Mouse (Mus musculus) forelimb bud, embryonic 11.5 days (tissue): ENCODE measurements around the gene Gm20388.

Source experiments
- DNase-seq: peaks from one replicate; pipeline ENCODE4 v3.0.0-alpha.2; 2012; ENCODE audit warnings: low read depth, low spot score

Gene Gm20388

GRCm38 (mm10) chr8:120736486-120736885 lies 825.8 kb downstream of the Gm20388 start:
- peak; percentile 34 for DNase-seq

- no peak for DNase-seq
These were observed 826.5 kb downstream of the Gm20388 start for GRCm38 (mm10) chr8:120737166-120737565.

- DNase-seq, result no peak
These were observed 828.1 kb downstream of the Gm20388 start for GRCm38 (mm10) chr8:120738771-120739170.

- no peak for DNase-seq
These were observed 828.9 kb downstream of the Gm20388 start for GRCm38 (mm10) chr8:120739526-120739925.

GRCm38 (mm10) chr8:120740579-120740978 lies 829.9 kb downstream of the Gm20388 start:
- DNase-seq, result no peak

- no peak for DNase-seq
These were observed 830.4 kb downstream of the Gm20388 start for GRCm38 (mm10) chr8:120741001-120741400.

- DNase-seq, result no peak
These were observed 831.3 kb downstream of the Gm20388 start for GRCm38 (mm10) chr8:120741815-120742530.

GRCm38 (mm10) chr8:120743149-120743897 lies 832.7 kb downstream of the Gm20388 start:
- DNase-seq, result no peak

- no peak for DNase-seq
These were observed 833.3 kb downstream of the Gm20388 start for GRCm38 (mm10) chr8:120743898-120744290.

- no peak for DNase-seq
These were observed 833.8 kb downstream of the Gm20388 start for GRCm38 (mm10) chr8:120744448-120744847.

GRCm38 (mm10) chr8:120745226-120745625 lies 834.6 kb downstream of the Gm20388 start:
- DNase-seq, result no peak

GRCm38 (mm10) chr8:120746007-120746701 lies 835.5 kb downstream of the Gm20388 start:
- no peak for DNase-seq

- no peak for DNase-seq
These were observed 836.6 kb downstream of the Gm20388 start for GRCm38 (mm10) chr8:120747286-120747685.

- DNase-seq, result no peak
These were observed 840.0 kb downstream of the Gm20388 start for GRCm38 (mm10) chr8:120750616-120751015.

GRCm38 (mm10) chr8:120751226-120752081 lies 840.8 kb downstream of the Gm20388 start:
- DNase-seq, result no peak

- DNase-seq, result peak; percentile 34
These were observed 841.4 kb downstream of the Gm20388 start for GRCm38 (mm10) chr8:120752082-120752452.

GRCm38 (mm10) chr8:120753476-120753875 lies 842.8 kb downstream of the Gm20388 start:
- DNase-seq, result no peak

- DNase-seq, result no peak
These were observed 845.0 kb downstream of the Gm20388 start for GRCm38 (mm10) chr8:120755306-120756297.

- no peak for DNase-seq
These were observed 847.4 kb downstream of the Gm20388 start for GRCm38 (mm10) chr8:120758005-120758404.

- DNase-seq, result no peak
These were observed 849.2 kb downstream of the Gm20388 start for GRCm38 (mm10) chr8:120759847-120760246.
